Mouse (Mus musculus) ES-CJ7 (cell line): ENCODE data around the gene Rhob.

Experiments used
- DNase-seq: peaks from one replicate; pipeline ENCODE4 v3.0.0; 2011; ENCODE audit warnings: low read depth, low spot score

Rhob gene

GRCm38 (mm10) chr12:8499871-8500596 is at the start of gene Rhob:
Gene Rhob (minus strand): TSS chr12:8500009.
- DNase-seq, result peak; percentile 95

- DNase-seq, result peak; percentile 97
Measured at GRCm38 (mm10) chr12:8547357-8547756, 47.5 kb upstream of the Rhob start.

- peak; percentile 40 for DNase-seq
Measured at GRCm38 (mm10) chr12:8546801-8547200, 47.0 kb upstream of the Rhob start.

- DNase-seq, result no peak
Measured at GRCm38 (mm10) chr12:8545066-8545610, 45.3 kb upstream of the Rhob start.

- DNase-seq, result no peak
Measured at GRCm38 (mm10) chr12:8542371-8542770, 42.6 kb upstream of the Rhob start.

- no peak for DNase-seq
Measured at GRCm38 (mm10) chr12:8539471-8539870, 39.7 kb upstream of the Rhob start.

- DNase-seq, result no peak
Measured at GRCm38 (mm10) chr12:8537291-8537690, 37.5 kb upstream of the Rhob start.

GRCm38 (mm10) chr12:8536221-8536965 is 36.6 kb upstream of the Rhob start:
- DNase-seq, result no peak

GRCm38 (mm10) chr12:8535596-8535995 is 35.8 kb upstream of the Rhob start:
- DNase-seq, result no peak

GRCm38 (mm10) chr12:8534915-8535314 is 35.1 kb upstream of the Rhob start:
- DNase-seq, result no peak

GRCm38 (mm10) chr12:8527770-8528169 is 28.0 kb upstream of the Rhob start:
- no peak for DNase-seq

- no peak for DNase-seq
Measured at GRCm38 (mm10) chr12:8527175-8527574, 27.4 kb upstream of the Rhob start.

GRCm38 (mm10) chr12:8524062-8524461 is 24.3 kb upstream of the Rhob start:
- no peak for DNase-seq

- no peak for DNase-seq
Measured at GRCm38 (mm10) chr12:8522711-8523110, 22.9 kb upstream of the Rhob start.

- DNase-seq, result peak; percentile 41
Measured at GRCm38 (mm10) chr12:8521375-8522047, 21.7 kb upstream of the Rhob start.

- peak; percentile 53 for DNase-seq
Measured at GRCm38 (mm10) chr12:8519431-8520160, 19.8 kb upstream of the Rhob start.

- no peak for DNase-seq
Measured at GRCm38 (mm10) chr12:8511037-8511882, 11.5 kb upstream of the Rhob start.

- no peak for DNase-seq
Measured at GRCm38 (mm10) chr12:8510317-8510988, 10.6 kb upstream of the Rhob start.

- no peak for DNase-seq
Measured at GRCm38 (mm10) chr12:8509693-8510092, 9.9 kb upstream of the Rhob start.
